21 mouse cellular contexts compared by ENCODE assay signal in the genomic region with DNA sequence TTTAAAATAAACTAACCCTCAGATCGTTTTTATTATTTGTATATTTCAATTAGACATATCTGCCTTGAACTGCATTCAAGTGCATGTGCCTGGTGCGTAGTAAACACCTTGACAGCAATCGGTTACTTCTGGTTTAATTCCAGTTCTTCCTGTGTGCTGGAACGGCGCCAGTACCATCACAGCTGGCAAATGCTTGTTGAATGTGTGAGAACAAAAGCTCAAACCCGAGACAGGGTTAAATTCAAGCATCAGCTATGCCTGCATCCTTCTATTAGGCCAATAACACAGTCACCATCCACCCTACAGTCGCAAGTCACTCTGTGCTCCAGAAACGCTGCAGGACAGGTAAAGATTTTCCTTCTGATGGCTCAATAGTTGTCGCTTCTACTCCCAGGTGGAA.
DNase-seq lines count a peak whose midpoint lies in the region; ATAC-seq and TF ChIP-seq lines count a peak whose summit lies in the region.
"Had no signal": no experiment of that assay in that cellular context is flagged by ENCODE, and none has a peak within 500 bp of the region (broad histone marks: within the 10 kb centered on the region; RNA-seq: fewer than 3 reads in every experiment).

No protein-coding gene starts in this region.

- H3K4me2 ChIP-seq in forebrain, embryonic 13.5 days, result peak overlapping the region; percentile 5; the same call in 1 of the 2 replicates
- no peak overlapping the region for H3K4me2 ChIP-seq in forebrain, embryonic 12.5 days
- peak overlapping the region; percentile 44 for H3K4me2 ChIP-seq in limb, embryonic 13.5 days (replicated peaks)
- H3K4me2 ChIP-seq: intestine, embryonic 15.5 days; liver, embryonic 12.5 days; midbrain, embryonic 12.5 days had no signal

- ATAC-seq in forebrain, embryonic 13.5 days, result 0 out of 2 replicates have a peak, but pooled peaks have one; percentile 33
- no peak for ATAC-seq in forebrain, embryonic 12.5 days (ENCODE audit: low FRiP score)
- ATAC-seq in limb, embryonic 13.5 days (ENCODE audit: low FRiP score, low read depth), result no peak
- ATAC-seq: intestine, embryonic 15.5 days; liver, embryonic 12.5 days had no signal

- intact Hi-C loops in left cerebral cortex, postnatal 4 days (cut with DNase I), result no loop called here
- intact Hi-C loops in left cerebral cortex, postnatal 14 days (cut with DNase I), result no loop called here

- peak; percentile 31 for DNase-seq in left cerebral cortex, postnatal 4 days
- no peak for DNase-seq in left cerebral cortex, postnatal 14 days (ENCODE audit: low spot score in 2 of 2)
- peak; percentile 67 for DNase-seq in brain, embryonic 14.5 days (ENCODE audit: low read depth)
- DNase-seq in spleen, postnatal 4 days (ENCODE audit: low spot score in 2 of 2), result no peak
- DNase-seq: adrenal gland, postnatal 36 days; gastrocnemius, postnatal 10 days; heart, postnatal 4 days; kidney, adult 8-10 months; kidney, postnatal 10 days; lung, adult 18-20 months; lung, postnatal 10 days had no signal

- 62% methylated on average over 9 of the region's 9 CpGs for WGBS in forebrain, embryonic 13.5 days
- 71% methylated on average over 9 of the region's 9 CpGs for whole genome bisulfite sequencing in forebrain, embryonic 12.5 days
- WGBS in limb, embryonic 13.5 days, result 38% methylated on average over 9 of the region's 9 CpGs

- 0 out of 2 replicates have a peak, but pooled peaks cover 6% of the 10 kb centered on the region for H3K4me1 ChIP-seq in forebrain, embryonic 13.5 days
- H3K4me1 ChIP-seq in forebrain, embryonic 12.5 days, result peaks cover 2% of the 10 kb centered on the region; the same call in 1 of the 2 replicates
- H3K4me1 ChIP-seq in limb, embryonic 13.5 days, result peaks cover 8% of the 10 kb centered on the region
- H3K4me1 ChIP-seq: heart, embryonic 10.5 days; intestine, embryonic 15.5 days; liver, embryonic 12.5 days had no signal

- H3K4me3 ChIP-seq in forebrain, embryonic 13.5 days, result no peak overlapping the region
- no peak overlapping the region for H3K4me3 ChIP-seq in forebrain, embryonic 12.5 days (replicated peaks)
- no peak overlapping the region for H3K4me3 ChIP-seq in limb, embryonic 13.5 days
- H3K4me3 ChIP-seq: embryonic facial prominence, embryonic 10.5 days; heart, embryonic 10.5 days; intestine, embryonic 15.5 days; left cerebral cortex, adult 2 months; liver, embryonic 12.5 days; midbrain, embryonic 12.5 days; myocyte had no signal

- no peak for TF ChIP-seq CTCF in brain, embryonic 14.5 days (IDR thresholded peaks at IDR 0.05; ENCODE audit: borderline replicate concordance, extremely low read depth, insufficient read depth, insufficient read length)

- TF ChIP-seq POLR2A in brain, embryonic 14.5 days (IDR thresholded peaks at IDR 0.05; ENCODE audit: borderline replicate concordance, extremely low read depth, insufficient read depth, insufficient read length, poor library complexity, severe bottlenecking), result no peak

- H3K9me3 ChIP-seq in forebrain, embryonic 13.5 days (replicated peaks), result no peaks in the 10 kb centered on the region
- no peaks in the 10 kb centered on the region for H3K9me3 ChIP-seq in forebrain, embryonic 12.5 days
- H3K9me3 ChIP-seq in limb, embryonic 13.5 days, result no peaks in the 10 kb centered on the region
- H3K9me3 ChIP-seq: embryonic facial prominence, embryonic 10.5 days; heart, embryonic 10.5 days; intestine, embryonic 15.5 days; liver, embryonic 12.5 days; midbrain, embryonic 12.5 days had no signal

- no peak overlapping the region for H3K27ac ChIP-seq in forebrain, embryonic 13.5 days
- H3K27ac ChIP-seq in forebrain, embryonic 12.5 days, result no peak overlapping the region
- H3K27ac ChIP-seq in limb, embryonic 13.5 days, result no peak overlapping the region
- H3K27ac ChIP-seq: embryonic facial prominence, embryonic 10.5 days; heart, embryonic 10.5 days; intestine, embryonic 15.5 days; left cerebral cortex, adult 2 months; liver, embryonic 12.5 days; midbrain, embryonic 12.5 days had no signal

- no peaks in the 10 kb centered on the region for H3K27me3 ChIP-seq in forebrain, embryonic 13.5 days
- no peaks in the 10 kb centered on the region for H3K27me3 ChIP-seq in forebrain, embryonic 12.5 days
- H3K27me3 ChIP-seq in limb, embryonic 13.5 days, result no peaks in the 10 kb centered on the region
- H3K27me3 ChIP-seq: intestine, embryonic 15.5 days; liver, embryonic 12.5 days; midbrain, embryonic 12.5 days had no signal

- no peaks in the 10 kb centered on the region for H3K36me3 ChIP-seq in forebrain, embryonic 13.5 days (ENCODE audit: poor library complexity, severe bottlenecking)
- H3K36me3 ChIP-seq in forebrain, embryonic 12.5 days (replicated peaks), result no peaks in the 10 kb centered on the region
- no peaks in the 10 kb centered on the region for H3K36me3 ChIP-seq in limb, embryonic 13.5 days
- H3K36me3 ChIP-seq: embryonic facial prominence, embryonic 10.5 days; heart, embryonic 10.5 days; intestine, embryonic 15.5 days; liver, embryonic 12.5 days; midbrain, embryonic 12.5 days had no signal

- no peak overlapping the region for H3K9ac ChIP-seq in forebrain, embryonic 13.5 days
- H3K9ac ChIP-seq in forebrain, embryonic 12.5 days, result no peak overlapping the region
- H3K9ac ChIP-seq in limb, embryonic 13.5 days, result no peak overlapping the region
- H3K9ac ChIP-seq: intestine, embryonic 15.5 days; liver, embryonic 12.5 days; midbrain, embryonic 12.5 days had no signal

Comparison
In these comparisons a context has a peak if more than half of its experiments do, and no peak if none do; other contexts are left out.
1. DNase-seq: peak in left cerebral cortex, postnatal 4 days (single experiment) and brain, embryonic 14.5 days (single experiment); none in left cerebral cortex, postnatal 14 days (0 of 2) and spleen, postnatal 4 days (0 of 2).